Mouse (Mus musculus) left cerebral cortex, adult 8-10 months (tissue): ENCODE measurements around the gene Lemd1. TPM values are rescaled to one million over a fixed set of nuclear protein-coding genes. Genes with fewer than 3 reads are reported as not detected.
A peak's percentile ranks its signal among the peaks of the same experiment; 100 is the strongest.

Source experiments
- DNase-seq, 2 experiments: peaks; one replicate each; pipeline ENCODE4 v3.0.0; 2022; ENCODE audit warnings: low spot score in 2 of 2
- total RNA-seq, 4 experiments: library from RNA; stranded (reverse); gene quantifications; 2 replicates each; pipeline ENCODE4 v1.2.4; 2022

The Lemd1 gene
- total RNA-seq, 4 experiments from 2014 or later, result 7.0 to 9.5 (median 8.1) TPM

GRCm38 (mm10) chr1:132287991-132288451 is 96.8 kb downstream of the Lemd1 start:
- DNase-seq, result no peak

GRCm38 (mm10) chr1:132289965-132290364 is 98.7 kb downstream of the Lemd1 start:
- DNase-seq, result peak in 1 of 2 experiments; percentile 42

- no peak for DNase-seq
Measured at GRCm38 (mm10) chr1:132290921-132291675, 99.9 kb downstream of the Lemd1 start.

GRCm38 (mm10) chr1:132291706-132292105 is 100.5 kb downstream of the Lemd1 start:
- DNase-seq, result no peak

- DNase-seq, result no peak
Measured at GRCm38 (mm10) chr1:132292318-132293129, 101.3 kb downstream of the Lemd1 start.

GRCm38 (mm10) chr1:132295506-132295905 is 104.3 kb downstream of the Lemd1 start:
- no peak for DNase-seq

GRCm38 (mm10) chr1:132296051-132296450 is 104.8 kb downstream of the Lemd1 start:
- DNase-seq, result peak in 1 of 2 experiments; percentile 35

- DNase-seq, result peak; percentile 46 to 71
Measured at GRCm38 (mm10) chr1:132298425-132298800, 107.2 kb downstream of the Lemd1 start, which contains the start of gene Klhdc8a. Gene Klhdc8a (plus strand): TSS chr1:132298626.

- peak in 1 of 2 experiments; percentile 28 for DNase-seq
Measured at GRCm38 (mm10) chr1:132298801-132299464, 107.7 kb downstream of the Lemd1 start.

GRCm38 (mm10) chr1:132299744-132300143 is 108.5 kb downstream of the Lemd1 start:
- DNase-seq, result no peak

GRCm38 (mm10) chr1:132301242-132301641 is 110.0 kb downstream of the Lemd1 start:
- no peak for DNase-seq

GRCm38 (mm10) chr1:132302341-132302866 is 111.2 kb downstream of the Lemd1 start:
- DNase-seq, result no peak

- no peak for DNase-seq
Measured at GRCm38 (mm10) chr1:132304618-132305214, 113.5 kb downstream of the Lemd1 start.

- DNase-seq, result no peak
Measured at GRCm38 (mm10) chr1:132306160-132306559, 114.9 kb downstream of the Lemd1 start.

- DNase-seq, result no peak
Measured at GRCm38 (mm10) chr1:132306808-132307207, 115.6 kb downstream of the Lemd1 start.

GRCm38 (mm10) chr1:132307962-132308361 is 116.7 kb downstream of the Lemd1 start:
- DNase-seq, result peak in 1 of 2 experiments; percentile 29

- no peak for DNase-seq
Measured at GRCm38 (mm10) chr1:132308674-132309073, 117.4 kb downstream of the Lemd1 start.
